Mouse (Mus musculus) CH12.LX (cell line): ENCODE results near the gene Slc13a1. TPM values are rescaled to one million over a fixed set of nuclear protein-coding genes. Genes with fewer than 3 reads are reported as not detected.

Experiments used
- DNase-seq: peaks from one replicate; pipeline ENCODE4 v3.0.0-alpha.2; 2013; ENCODE audit errors: extremely low read depth
- H3K27ac ChIP-seq: 2 replicates; pipeline ENCODE4 v1.5.1; 2012; ENCODE audit warnings: low read depth, mild to moderate bottlenecking, control low read depth, moderate library complexity; ENCODE audit not compliant: insufficient read depth
- H3K27me3 ChIP-seq: replicated peaks from 2 replicates; pipeline ENCODE3; 2012; ENCODE audit warnings: inconsistent platforms
- H3K36me3 ChIP-seq, 2 experiments: replicated peaks in 1 of 2; 2 replicates each; pipeline versions ENCODE3 to v1.6.1; 2012; ENCODE audit warnings: inconsistent platforms in 1 of 2, low read length in 1 of 2, mild to moderate bottlenecking in 1 of 2, mixed read lengths in 1 of 2, moderate library complexity in 1 of 2; ENCODE audit not compliant: control insufficient read depth in 1 of 2, insufficient read depth in 1 of 2
- H3K4me1 ChIP-seq, 2 experiments: 2 replicates each; pipeline ENCODE4 v1.6.1; 2012; ENCODE audit warnings: inconsistent platforms in 1 of 2, moderate library complexity in 1 of 2; ENCODE audit not compliant: insufficient read depth in 2 of 2, control insufficient read depth in 1 of 2
- H3K4me2 ChIP-seq: 2 replicates; pipeline ENCODE4 v1.6.1; 2012; ENCODE audit warnings: low read depth, mild to moderate bottlenecking, control low read depth; ENCODE audit not compliant: poor library complexity, insufficient read depth, severe bottlenecking
- H3K4me3 ChIP-seq, 3 experiments: fragments of 150-350 bp in 1 of 3; sonication (generic) in 1 of 3; replicated peaks in 1 of 3; 2 replicates each; pipeline versions ENCODE3 to v1.5.1; 2011 to 2012; ENCODE audit warnings: low read depth in 2 of 3, low read length in 2 of 3, mild to moderate bottlenecking in 2 of 3, moderate library complexity in 2 of 3, control low read depth in 1 of 3, improper control_type of control experiment in 1 of 3, inconsistent platforms in 1 of 3, mixed read lengths in 1 of 3; ENCODE audit not compliant: poor library complexity in 1 of 3
- H3K79me2 ChIP-seq: replicated peaks from 2 replicates; pipeline ENCODE4 v1.6.1; 2012; ENCODE audit warnings: mild to moderate bottlenecking, moderate library complexity; ENCODE audit not compliant: control insufficient read depth, poor library complexity, insufficient read depth, severe bottlenecking; ENCODE audit errors: extremely low read depth
- H3K9ac ChIP-seq: 2 replicates; pipeline ENCODE4 v1.6.1; 2012; ENCODE audit warnings: low read depth, mild to moderate bottlenecking, control low read depth, moderate library complexity; ENCODE audit not compliant: insufficient read depth
- H3K9me3 ChIP-seq: replicated peaks from 2 replicates; pipeline ENCODE3; 2012; ENCODE audit warnings: low read length, inconsistent platforms, mixed read lengths
- CTCF ChIP-seq, 2 experiments: IDR thresholded peaks in 1 of 2; conservative IDR thresholded peaks in 1 of 2; 2 replicates each; pipeline ENCODE4 v1.5.1; 2011 to 2012; ENCODE audit warnings: low read depth in 2 of 2, low read length in 2 of 2, improper control_type of control experiment in 1 of 2, inconsistent platforms in 1 of 2, mild to moderate bottlenecking in 1 of 2, moderate library complexity in 1 of 2
- ELF1 ChIP-seq: IDR thresholded peaks from 2 replicates; pipeline ENCODE4 v1.6.1; 2014; ENCODE audit warnings: low read depth, mild to moderate bottlenecking, inconsistent platforms, low read length, improper control_type of control experiment
- ETS1 ChIP-seq: conservative IDR thresholded peaks from 2 replicates; pipeline ENCODE4 v1.6.1; 2012; ENCODE audit warnings: low read depth, mild to moderate bottlenecking, inconsistent platforms, low read length, improper control_type of control experiment, moderate library complexity
- GABPA ChIP-seq: IDR thresholded peaks from 2 replicates; pipeline ENCODE4 v1.6.1; 2012; ENCODE audit warnings: low read depth, low read length, improper control_type of control experiment, inconsistent platforms; ENCODE audit not compliant: insufficient replicate concordance
- IRF4 ChIP-seq: IDR thresholded peaks from 2 replicates; pipeline ENCODE4 v1.6.1; 2014; ENCODE audit warnings: low read depth, mild to moderate bottlenecking, inconsistent platforms, low read length, improper control_type of control experiment
- MAFK ChIP-seq: IDR thresholded peaks from 2 replicates; pipeline ENCODE4 v1.6.1; 2011; ENCODE audit warnings: low read length, improper control_type of control experiment; ENCODE audit not compliant: insufficient replicate concordance
- MAZ ChIP-seq: IDR thresholded peaks from 2 replicates; pipeline ENCODE4 v1.6.1; 2012; ENCODE audit warnings: low read depth, mild to moderate bottlenecking, inconsistent platforms, low read length, improper control_type of control experiment, moderate library complexity
- MXI1 ChIP-seq: IDR thresholded peaks from 2 replicates; pipeline ENCODE4 v1.6.1; 2011; ENCODE audit warnings: mild to moderate bottlenecking, low read depth, low read length, improper control_type of control experiment
- NRF1 ChIP-seq: IDR thresholded peaks from 2 replicates; pipeline ENCODE4 v1.6.1; 2014; ENCODE audit warnings: low read depth, mild to moderate bottlenecking, inconsistent platforms, low read length, improper control_type of control experiment, moderate library complexity
- PAX5 ChIP-seq: IDR thresholded peaks from 2 replicates; pipeline ENCODE4 v1.6.1; 2012; ENCODE audit warnings: low read length, inconsistent platforms, mixed read lengths
- POLR2A ChIP-seq: IDR thresholded peaks from 2 replicates; pipeline ENCODE4 v1.6.1; 2011; ENCODE audit warnings: low read depth, mild to moderate bottlenecking, improper control_type of control experiment, low read length
- RAD21 ChIP-seq: IDR thresholded peaks from 2 replicates; pipeline ENCODE4 v1.6.1; 2011; ENCODE audit warnings: low read depth, mild to moderate bottlenecking, low read length, improper control_type of control experiment, moderate library complexity
- SIN3A ChIP-seq: IDR thresholded peaks from 2 replicates; pipeline ENCODE4 v1.6.1; 2012; ENCODE audit warnings: low read length, improper control_type of control experiment, inconsistent platforms
- TCF12 ChIP-seq: IDR thresholded peaks from 2 replicates; pipeline ENCODE4 v1.6.1; 2014; ENCODE audit warnings: low read depth, mild to moderate bottlenecking, inconsistent platforms, low read length, improper control_type of control experiment
- USF2 ChIP-seq: conservative IDR thresholded peaks from 2 replicates; pipeline ENCODE4 v1.6.1; 2011; ENCODE audit warnings: low read depth, low read length, improper control_type of control experiment
- ZKSCAN1 ChIP-seq: IDR thresholded peaks from 2 replicates; pipeline ENCODE4 v1.6.1; 2012; ENCODE audit warnings: low read depth, inconsistent platforms, low read length, improper control_type of control experiment, borderline replicate concordance
- ZMIZ1 ChIP-seq: IDR thresholded peaks from 2 replicates; pipeline ENCODE4 v1.6.1; 2012; ENCODE audit warnings: low read depth, mild to moderate bottlenecking, inconsistent platforms, low read length, improper control_type of control experiment
- ZNF384 ChIP-seq: IDR thresholded peaks from 2 replicates; pipeline ENCODE4 v1.6.1; 2012; ENCODE audit warnings: low read depth, low read length, improper control_type of control experiment, inconsistent platforms
- dilution Hi-C: fragments of 300-500 bp; cut with MboI; formaldehyde crosslinking; loops from 2 replicates; pipeline ENCODE4 v1.14.3; 2020; ENCODE audit warnings: low sequenced_read_pairs; ENCODE audit not compliant: extremely low pct_unique_long_range_greater_than_20kb, extremely low pct_ligation_motif_present
- in situ Hi-C: fragments of 300-500 bp; cut with MboI; formaldehyde crosslinking; loops from 3 replicates; pipeline ENCODE4 v1.14.3; 2019; ENCODE audit warnings: low sequenced_read_pairs, low pct_ligation_motif_present, low pct_unique_long_range_greater_than_20kb, mixed read lengths
- polyA plus RNA-seq: library from polyadenylated mRNA; unstranded; fragments of >175 nt; gene quantifications from 2 replicates; pipeline ENCODE4 v1.2.1, GENCODE M21; 2012; ENCODE audit warnings: low read depth; ENCODE audit not compliant: insufficient read length
- total RNA-seq, 2 experiments: library from RNA; depleted of rRNA; stranded (reverse); fragments of 300-350 nt in 1 of 2; fragments of >200 nt in 1 of 2; gene quantifications; 2 replicates each; pipeline ENCODE4 v1.2.3; 2012 to 2014

The Slc13a1 gene
- total and polyA plus RNA-seq, 3 experiments = not detected

DNA sequence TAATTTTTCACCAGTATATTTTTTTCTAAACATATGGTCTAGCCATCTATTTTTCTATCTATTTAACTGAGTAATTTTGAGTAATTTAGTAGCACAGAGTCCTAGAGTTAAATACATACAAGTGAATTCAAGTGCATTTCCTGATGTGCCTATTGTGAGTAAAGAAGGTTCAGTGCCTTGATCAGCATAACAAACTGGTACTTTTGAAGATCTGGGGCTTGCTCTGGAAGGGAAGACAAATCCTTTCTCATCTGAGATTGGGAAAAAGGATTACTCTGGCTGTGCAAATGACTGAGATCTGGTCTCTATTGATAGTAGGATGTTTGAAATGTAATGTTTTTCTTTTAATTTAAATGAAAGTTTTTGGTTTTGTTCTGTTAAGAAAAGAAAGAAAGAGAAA, 124.4 kb downstream of the Slc13a1 start:
- no peak for DNase-seq
- Histone ChIP-seq H3K27me3 (no peaks in the 10 kb centered on the region), H3K79me2 (no peaks in the 10 kb centered on the region), H3K9ac (no peak overlapping the region), H3K36me3 (no peaks in the 10 kb centered on the region), H3K27ac (no peak overlapping the region), H3K4me2 (no peak overlapping the region), H3K9me3 (no peaks in the 10 kb centered on the region), H3K4me3 (no peak overlapping the region), H3K4me1 (no peaks in the 10 kb centered on the region)
- in situ Hi-C loops (no loop called here), dilution Hi-C loops (no loop called here)
- TF ChIP-seq ZKSCAN1 (no peak), GABPA (no peak), ZNF384 (no peak), ELF1 (no peak), POLR2A (no peak), IRF4 (no peak), USF2 (no peak), ZMIZ1 (no peak), TCF12 (no peak), MAZ (no peak), CTCF (conservative IDR thresholded peaks at IDR 0.05 in 1 of 2, IDR thresholded peaks at IDR 0.05 in 1 of 2; ENCODE audit: low read depth in 2 of 2, low read length in 2 of 2) (no peak), SIN3A (no peak), PAX5 (no peak), MXI1 (no peak), ETS1 (no peak), NRF1 (no peak), MAFK (no peak), RAD21 (no peak)

Other genes starting within 250 kb of the Slc13a1 start
- gene Tas2r118, start 198.0 kb downstream of the Slc13a1 start, total RNA-seq (2012; rRNA removed) = not detected in 2 replicates
- gene Tas2r118, start 198.0 kb downstream of the Slc13a1 start, total RNA-seq (2014; rRNA removed) = not detected in 2 replicates
- gene Tas2r118, start 198.0 kb downstream of the Slc13a1 start, polyA plus RNA-seq = not detected in 2 replicates